Mouse (Mus musculus): ENCODE results near the gene Ablim1.

DNA sequence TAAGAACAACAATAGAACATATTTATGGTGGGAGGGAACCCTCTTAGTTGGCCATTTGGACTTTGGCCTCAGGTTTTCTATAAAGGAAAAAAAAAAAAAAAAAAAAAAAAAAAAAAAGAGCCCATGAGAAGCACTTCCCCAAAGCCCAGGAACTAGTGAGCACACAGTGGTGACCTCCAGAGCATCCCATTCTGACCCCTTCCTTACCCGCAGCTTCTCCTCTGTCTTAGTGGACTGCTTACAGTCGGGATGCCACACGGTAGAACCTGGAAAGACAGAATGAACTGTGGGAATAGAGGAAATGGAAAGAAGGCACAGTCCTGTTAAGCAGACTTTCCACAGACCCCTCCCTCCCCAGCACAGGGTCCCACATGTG, 235.1 kb downstream of the Ablim1 start:
- TF ChIP-seq POLR2A (IDR thresholded peaks at IDR 0.05; ENCODE audit: insufficient read depth, low read depth, low read length) = no peak
- no peak for TF ChIP-seq CTCF (IDR thresholded peaks at IDR 0.05; ENCODE audit: insufficient read depth, low read depth, low read length)
